Mouse (Mus musculus): ENCODE measurements at regions not wholly inside any gene's neighbourhood (a gene's known extent, or its start where the extent isn't known, plus 50 kb on each side); places are given as distances from the start of the nearest gene placed in this dataset.
"Not testable (repeated sequence)": the region's sequence is repeated elsewhere in the genome, so short reads cannot be mapped to it uniquely, and the experiment has no call there.

- Histone ChIP-seq H3K9me3 (ENCODE audit: low read depth, low read length) (no peaks in the 10 kb centered on the region), H3K9ac (no peak overlapping the region), H3K4me1 (ENCODE audit: insufficient read depth) (no peaks in the 10 kb centered on the region), H3K4me3 (ENCODE audit: low read depth, low read length) (no peak overlapping the region), H3K27me3 (ENCODE audit: insufficient read depth, low read length) (no peaks in the 10 kb centered on the region), H3K36me3 (ENCODE audit: insufficient read depth) (no peaks in the 10 kb centered on the region), H3K27ac (ENCODE audit: low read depth) (no peak overlapping the region), H3K4me2 (no peak overlapping the region)
- no peak for TF ChIP-seq CTCF (IDR thresholded peaks at IDR 0.05; ENCODE audit: low read depth)
- DNase-seq (no peak), ATAC-seq (ENCODE audit: insufficient read depth) (no peak)
- WGBS: 77% methylated on average over 7 of the region's 7 CpGs
These were observed 170.8 kb downstream of the Tomm20 start for GRCm38 (mm10) chr8:126774816-126775215.

- DNase-seq: no peak
- no peak for ATAC-seq (ENCODE audit: insufficient read depth)
- Histone ChIP-seq H3K4me2 (no peak overlapping the region), H3K4me3 (ENCODE audit: low read depth, low read length) (no peak overlapping the region), H3K27ac (ENCODE audit: low read depth) (no peak overlapping the region), H3K36me3 (ENCODE audit: insufficient read depth) (no peaks in the 10 kb centered on the region), H3K9ac (no peak overlapping the region), H3K9me3 (ENCODE audit: low read depth, low read length) (no peaks in the 10 kb centered on the region), H3K4me1 (ENCODE audit: insufficient read depth) (no peaks in the 10 kb centered on the region), H3K27me3 (ENCODE audit: insufficient read depth, low read length) (no peaks in the 10 kb centered on the region)
- WGBS: 66% methylated on average over 11 of the region's 11 CpGs
- no peak for TF ChIP-seq CTCF (IDR thresholded peaks at IDR 0.05; ENCODE audit: low read depth)
These were observed 172.9 kb downstream of the Tomm20 start for GRCm38 (mm10) chr8:126772748-126773147.

DNA sequence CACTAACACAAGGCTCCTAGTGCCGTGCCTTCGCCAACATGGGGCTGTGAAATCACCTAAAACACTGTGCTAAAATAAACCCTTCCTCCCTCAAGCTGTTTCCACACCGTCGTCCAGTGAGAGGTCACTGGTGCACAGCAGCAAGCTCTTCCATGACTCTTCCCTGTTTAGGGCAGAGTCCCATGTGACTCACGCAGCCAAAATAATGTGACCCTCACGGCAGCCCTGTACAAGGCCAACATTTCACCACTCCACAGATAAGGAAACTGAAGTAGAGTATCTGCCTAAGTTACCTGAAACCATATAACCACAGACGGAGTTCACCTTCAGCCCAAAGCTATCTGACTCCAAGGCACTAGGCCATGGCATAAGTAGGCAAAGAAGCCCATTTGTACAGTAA lies 173.4 kb downstream of the Tomm20 start:
- H3K27ac ChIP-seq (ENCODE audit: low read depth): no peak overlapping the region
- WGBS: 72% methylated on average over 7 of the region's 7 CpGs
- no peak overlapping the region for H3K4me2 ChIP-seq
- H3K9ac ChIP-seq: no peak overlapping the region
- ATAC-seq (ENCODE audit: insufficient read depth) (no peak), DNase-seq (no peak)
- TF ChIP-seq CTCF (IDR thresholded peaks at IDR 0.05; ENCODE audit: low read depth): no peak
- H3K36me3 ChIP-seq (ENCODE audit: insufficient read depth): no peaks in the 10 kb centered on the region
- no peaks in the 10 kb centered on the region for H3K9me3 ChIP-seq (ENCODE audit: low read depth, low read length)
- no peak overlapping the region for H3K4me3 ChIP-seq (ENCODE audit: low read depth, low read length)
- H3K4me1 ChIP-seq (ENCODE audit: insufficient read depth): peaks cover 3% of the 10 kb centered on the region; the same call in 1 of the 2 replicates
- H3K27me3 ChIP-seq (ENCODE audit: insufficient read depth, low read length): no peaks in the 10 kb centered on the region

GRCm38 (mm10) chr8:126770374-126770773 lies 175.3 kb downstream of the Tomm20 start:
- H3K4me1 ChIP-seq (ENCODE audit: insufficient read depth); H3K27ac ChIP-seq (ENCODE audit: low read depth); H3K4me3 ChIP-seq (ENCODE audit: low read depth, low read length); ATAC-seq (ENCODE audit: insufficient read depth); H3K9ac ChIP-seq; H3K27me3 ChIP-seq (ENCODE audit: insufficient read depth, low read length); H3K4me2 ChIP-seq; H3K9me3 ChIP-seq (ENCODE audit: low read depth, low read length); H3K36me3 ChIP-seq (ENCODE audit: insufficient read depth); DNase-seq: not testable (repeated sequence)
- 62% methylated on average over 2 of the region's 2 CpGs for WGBS

- Histone ChIP-seq H3K27ac (ENCODE audit: low read depth) (no peak overlapping the region), H3K4me3 (ENCODE audit: low read depth, low read length) (no peak overlapping the region), H3K27me3 (ENCODE audit: insufficient read depth, low read length) (no peaks in the 10 kb centered on the region), H3K9me3 (ENCODE audit: low read depth, low read length) (no peaks in the 10 kb centered on the region), H3K4me1 (ENCODE audit: insufficient read depth) (peaks cover 4% of the 10 kb centered on the region; the same call in 1 of the 2 replicates), H3K9ac (no peak overlapping the region), H3K36me3 (ENCODE audit: insufficient read depth) (no peaks in the 10 kb centered on the region), H3K4me2 (no peak overlapping the region)
- whole genome bisulfite sequencing: 75% methylated on average over 5 of the region's 5 CpGs
- TF ChIP-seq CTCF (IDR thresholded peaks at IDR 0.05; ENCODE audit: low read depth): no peak
- DNase-seq (no peak), ATAC-seq (ENCODE audit: insufficient read depth) (no peak)
These were observed 174.4 kb upstream of the Irf2bp2 start for GRCm38 (mm10) chr8:126768142-126768541.

- DNase-seq: no peak
- TF ChIP-seq CTCF (IDR thresholded peaks at IDR 0.05; ENCODE audit: low read depth): no peak
- no peak overlapping the region for H3K4me2 ChIP-seq
- no peak overlapping the region for H3K4me3 ChIP-seq (ENCODE audit: low read depth, low read length)
- H3K27me3 ChIP-seq (ENCODE audit: insufficient read depth, low read length): no peaks in the 10 kb centered on the region
- 73% methylated on average over 3 of the region's 3 CpGs for WGBS
- H3K9ac ChIP-seq: no peak overlapping the region
- H3K4me1 ChIP-seq (ENCODE audit: insufficient read depth): peaks cover 4% of the 10 kb centered on the region; the same call in 1 of the 2 replicates
- H3K36me3 ChIP-seq (ENCODE audit: insufficient read depth): no peaks in the 10 kb centered on the region
- no peak for ATAC-seq (ENCODE audit: insufficient read depth)
- no peaks in the 10 kb centered on the region for H3K9me3 ChIP-seq (ENCODE audit: low read depth, low read length)
- H3K27ac ChIP-seq (ENCODE audit: low read depth): no peak overlapping the region
These were observed 173.6 kb upstream of the Irf2bp2 start for GRCm38 (mm10) chr8:126767341-126767740.

GRCm38 (mm10) chr8:126765693-126766238 lies 172.0 kb upstream of the Irf2bp2 start:
- WGBS: 65% methylated on average over 6 of the region's 6 CpGs

DNA sequence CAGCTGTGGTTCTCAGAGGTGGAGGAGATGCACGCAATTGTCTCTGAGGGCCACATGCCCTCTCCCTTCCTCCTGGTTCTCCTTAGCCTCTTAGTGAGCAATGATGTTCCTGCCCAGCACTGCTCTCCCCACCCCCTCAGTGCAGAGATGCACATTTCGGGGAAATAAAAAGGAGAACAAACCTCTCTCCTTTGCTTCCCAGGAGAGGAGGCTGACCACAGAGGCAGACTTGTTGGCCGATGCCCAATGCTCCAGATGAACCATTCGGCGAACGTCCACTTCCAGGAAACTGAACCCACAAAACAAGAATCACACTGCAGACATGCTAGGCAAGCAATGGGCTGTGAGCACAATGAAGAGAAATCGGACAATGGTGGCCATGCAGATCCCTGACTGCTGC lies 169.8 kb upstream of the Irf2bp2 start:
- DNase-seq: no peak
- no peaks in the 10 kb centered on the region for H3K27me3 ChIP-seq (ENCODE audit: insufficient read depth, low read length)
- WGBS: 79% methylated on average over 7 of the region's 7 CpGs
- H3K4me1 ChIP-seq (ENCODE audit: insufficient read depth): peaks cover 4% of the 10 kb centered on the region; the same call in 1 of the 2 replicates
- no peaks in the 10 kb centered on the region for H3K9me3 ChIP-seq (ENCODE audit: low read depth, low read length)
- H3K36me3 ChIP-seq (ENCODE audit: insufficient read depth): no peaks in the 10 kb centered on the region
- H3K4me2 ChIP-seq: no peak overlapping the region
- ATAC-seq (ENCODE audit: insufficient read depth): no peak
- H3K9ac ChIP-seq: no peak overlapping the region
- no peak overlapping the region for H3K27ac ChIP-seq (ENCODE audit: low read depth)
- H3K4me3 ChIP-seq (ENCODE audit: low read depth, low read length): no peak overlapping the region
- no peak for TF ChIP-seq CTCF (IDR thresholded peaks at IDR 0.05; ENCODE audit: low read depth)

More at GRCm38 (mm10) chr8:126765693-126766238, 172.0 kb upstream of the Irf2bp2 start:
- DNase-seq (no peak), ATAC-seq (ENCODE audit: insufficient read depth) (no peak)
- Histone ChIP-seq H3K4me3 (ENCODE audit: low read depth, low read length) (no peak overlapping the region), H3K9ac (no peak overlapping the region), H3K36me3 (ENCODE audit: insufficient read depth) (no peaks in the 10 kb centered on the region), H3K27ac (ENCODE audit: low read depth) (no peak overlapping the region), H3K4me2 (no peak overlapping the region), H3K9me3 (ENCODE audit: low read depth, low read length) (no peaks in the 10 kb centered on the region), H3K27me3 (ENCODE audit: insufficient read depth, low read length) (no peaks in the 10 kb centered on the region), H3K4me1 (ENCODE audit: insufficient read depth) (peaks cover 4% of the 10 kb centered on the region; the same call in 1 of the 2 replicates)
- no peak for TF ChIP-seq CTCF (IDR thresholded peaks at IDR 0.05; ENCODE audit: low read depth)
